In genomic region chr3:59228730-59229551, GRCm38 (mm10) we compare ENCODE assay signal across 9 mouse cellular contexts. TPM values are rescaled to one million over a fixed set of nuclear protein-coding genes. Genes with fewer than 3 reads are reported as not detected.
A peak's percentile ranks its signal among the peaks of the same experiment; 100 is the strongest.
DNase-seq lines count a peak whose midpoint lies in the region; ATAC-seq and TF ChIP-seq lines count a peak whose summit lies in the region.
"Had no signal": no experiment of that assay in that cellular context is flagged by ENCODE, and none has a peak within 500 bp of the region (broad histone marks: within the 10 kb centered on the region; RNA-seq: fewer than 3 reads in every experiment).

No protein-coding gene starts in this region.

- 18% methylated on average over 10 of the region's 10 CpGs for WGBS in lung, embryonic 16.5 days
- 74% methylated on average over 10 of the region's 10 CpGs for WGBS in forebrain, embryonic 10.5 days

- no peak for TF ChIP-seq POLR2A in bone marrow macrophage, adult 2 months (IDR thresholded peaks at IDR 0.05; ENCODE audit: borderline replicate concordance, low read depth, low read length)

- no peaks in the 10 kb centered on the region for H3K27me3 ChIP-seq in lung, embryonic 16.5 days (ENCODE audit: control insufficient read depth, insufficient read depth, low read depth, low read length)
- no peaks in the 10 kb centered on the region for H3K27me3 ChIP-seq in forebrain, embryonic 10.5 days (ENCODE audit: poor library complexity, severe bottlenecking)

- no peak for DNase-seq in left cerebral cortex, adult 2 months (ENCODE audit: extremely low spot score in 1 of 2, low spot score in 2 of 2)
- DNase-seq in left cerebral cortex, postnatal 4 days, result no peak
- peak; percentile 34 for DNase-seq in heart, postnatal 4 days
- DNase-seq in thymus, postnatal 25 days, result peak; percentile 55
- no peak for DNase-seq in forebrain, embryonic 10.5 days (ENCODE audit: extremely low spot score, low spot score)
- DNase-seq in frontal cortex, postnatal 10 days (ENCODE audit: low spot score in 2 of 2), result no peak

- no peaks in the 10 kb centered on the region for H3K36me3 ChIP-seq in lung, embryonic 16.5 days (ENCODE audit: control insufficient read depth, insufficient read depth, low read length)
- H3K36me3 ChIP-seq in forebrain, embryonic 10.5 days (replicated peaks), result no peaks in the 10 kb centered on the region

- H3K9me3 ChIP-seq in lung, embryonic 16.5 days (ENCODE audit: control insufficient read depth, low read length), result no peaks in the 10 kb centered on the region
- H3K9me3 ChIP-seq in forebrain, embryonic 10.5 days, result no peaks in the 10 kb centered on the region

- peak overlapping the region; percentile 62 for H3K27ac ChIP-seq in left cerebral cortex, adult 2 months
- peak overlapping the region; percentile 99 for H3K27ac ChIP-seq in bone marrow macrophage, adult 2 months (ENCODE audit: insufficient read depth, low read depth, low read length)
- peak overlapping the region; percentile 95 for H3K27ac ChIP-seq in lung, embryonic 16.5 days (ENCODE audit: low read length)
- no peak overlapping the region for H3K27ac ChIP-seq in forebrain, embryonic 10.5 days

- intact Hi-C loops in left cerebral cortex, adult 2 months (cut with DNase I), result no loop called here
- intact Hi-C loops in left cerebral cortex, postnatal 4 days (cut with DNase I), result no loop called here

- peak overlapping the region; percentile 46 for H3K4me2 ChIP-seq in lung, embryonic 16.5 days (ENCODE audit: low read depth, low read length)

- H3K9ac ChIP-seq in lung, embryonic 16.5 days (ENCODE audit: low read length), result no peak overlapping the region

- TF ChIP-seq CTCF in left cerebral cortex, adult 2 months (IDR thresholded peaks at IDR 0.05), result no peak
- no peak for TF ChIP-seq CTCF in bone marrow macrophage, adult 2 months (IDR thresholded peaks at IDR 0.05; ENCODE audit: low read depth, low read length)

- peak; percentile 92 for ATAC-seq in lung, embryonic 16.5 days (ENCODE audit: low read depth)

- no peak overlapping the region for H3K4me3 ChIP-seq in left cerebral cortex, adult 2 months
- no peak overlapping the region for H3K4me3 ChIP-seq in bone marrow macrophage, adult 2 months (ENCODE audit: insufficient read depth, low read length)
- H3K4me3 ChIP-seq in lung, embryonic 16.5 days (ENCODE audit: low read length), result peak overlapping the region; percentile 9; the same call in 1 of the 2 replicates
- H3K4me3 ChIP-seq in forebrain, embryonic 10.5 days, result no peak overlapping the region

- peaks cover 39% of the 10 kb centered on the region for H3K4me1 ChIP-seq in bone marrow macrophage, adult 2 months (ENCODE audit: control insufficient read depth, insufficient read depth, low read length)
- H3K4me1 ChIP-seq in lung, embryonic 16.5 days (replicated peaks; ENCODE audit: control insufficient read depth, insufficient read depth, low read length), result peaks cover 15% of the 10 kb centered on the region
- 0 out of 2 replicates have a peak, but pooled peaks cover 2% of the 10 kb centered on the region for H3K4me1 ChIP-seq in forebrain, embryonic 10.5 days

RNA-seq across cellular contexts. Expression of gene P2ry13, which starts 18.3 kb away (rescaled TPM):
- 1 to 10 TPM; 5.6 to 8.7 TPM for total RNA-seq in left cerebral cortex, adult 2 months (2021)
- total RNA-seq in left cerebral cortex, postnatal 4 days (2021), result 1 to 10 TPM; 2.8 TPM
- 18.7 and 21.0 TPM in 2 replicates for polyA plus RNA-seq in bone marrow macrophage, adult 2 months (2012; ENCODE audit: insufficient read depth, insufficient read length, missing spikeins)
- under 1 TPM; 0.29 to 0.57 TPM for total RNA-seq in heart, postnatal 4 days (2021)
- polyA plus RNA-seq in lung, embryonic 16.5 days (2015; fragmentation: Nextera tagmentation; extraction: Ambion mirVana), result 1.5 and 1.7 TPM in 2 replicates
- 0.52 and 0.67 TPM in 2 replicates for polyA plus RNA-seq in forebrain, embryonic 10.5 days (2016; fragmentation: Nextera tagmentation; extraction: Ambion mirVana)

RNA-seq across cellular contexts. Expression of gene P2ry12, which starts 33.7 kb away (rescaled TPM):
- 10 to 100 TPM; 34.1 to 35.0 TPM for total RNA-seq in left cerebral cortex, adult 2 months (2021)
- total RNA-seq in left cerebral cortex, postnatal 4 days (2021), result 10 to 100 TPM; 10.0 to 13.5 TPM
- polyA plus RNA-seq in bone marrow macrophage, adult 2 months (2012; ENCODE audit: insufficient read depth, insufficient read length, missing spikeins), result 34.6 and 38.6 TPM in 2 replicates
- total RNA-seq in heart, postnatal 4 days (2021), result 1 to 10 TPM; 1.7 to 2.4 TPM
- 2.1 and 2.8 TPM in 2 replicates for polyA plus RNA-seq in lung, embryonic 16.5 days (2015; fragmentation: Nextera tagmentation; extraction: Ambion mirVana)
- polyA plus RNA-seq in forebrain, embryonic 10.5 days (2016; fragmentation: Nextera tagmentation; extraction: Ambion mirVana), result 0.62 and 0.63 TPM in 2 replicates

RNA-seq across cellular contexts. Expression of gene Gpr87, which starts 34.0 kb away (rescaled TPM):
- not detected for total RNA-seq in left cerebral cortex, adult 2 months (2021)
- total RNA-seq in left cerebral cortex, postnatal 4 days (2021), result not detected
- polyA plus RNA-seq in bone marrow macrophage, adult 2 months (2012; ENCODE audit: insufficient read depth, insufficient read length, missing spikeins), result not detected in 2 replicates
- total RNA-seq in heart, postnatal 4 days (2021), result not detected
- 0.20 TPM in 1 of 2 replicates, not detected in the other for polyA plus RNA-seq in lung, embryonic 16.5 days (2015; fragmentation: Nextera tagmentation; extraction: Ambion mirVana)
- polyA plus RNA-seq in forebrain, embryonic 10.5 days (2016; fragmentation: Nextera tagmentation; extraction: Ambion mirVana), result 0.17 and 0.20 TPM in 2 replicates
- total RNA-seq: left cerebral cortex, postnatal 36 days had no signal

Comparison
In these comparisons a context has a peak if more than half of its experiments do, and no peak if none do; other contexts are left out.
1. DNase-seq: peak in heart, postnatal 4 days (single experiment) and thymus, postnatal 25 days (single experiment); none in left cerebral cortex, adult 2 months (0 of 2), left cerebral cortex, postnatal 4 days (single experiment), forebrain, embryonic 10.5 days (single experiment) and frontal cortex, postnatal 10 days (0 of 2).